Mouse (Mus musculus): ENCODE measurements around the gene Sirt6. TPM values are rescaled to one million over a fixed set of nuclear protein-coding genes. Genes with fewer than 3 reads are reported as not detected.

Gene Sirt6
- total and polyA plus RNA-seq, 3 experiments: 6.0 to 136 (median 61.0) TPM

GRCm38 (mm10) chr10:81592631-81593030 is 35.0 kb downstream of the Sirt6 start:
- no peak for TF ChIP-seq CTCF (IDR thresholded peaks at IDR 0.05; ENCODE audit: low read depth, low read length)
- no peak for TF ChIP-seq TAL1 (conservative IDR thresholded peaks at IDR 0.05; ENCODE audit: low read depth, low read length)
- TF ChIP-seq GATA2 (IDR thresholded peaks at IDR 0.05; ENCODE audit: borderline replicate concordance, low read depth, low read length): no peak
- no peak for TF ChIP-seq POLR2AphosphoS5 (IDR thresholded peaks at IDR 0.05; ENCODE audit: insufficient replicate concordance, low read depth, low read length)
- TF ChIP-seq GATA1 (IDR thresholded peaks at IDR 0.05; ENCODE audit: borderline replicate concordance, low read length): no peak
- Histone ChIP-seq H3K4me1 (ENCODE audit: insufficient read depth, low read depth, low read length) (peaks cover 32% of the 10 kb centered on the region), H3K4me3 (ENCODE audit: low read depth, low read length) (no peak overlapping the region), H3K36me3 (replicated peaks) (peaks cover 6% of the 10 kb centered on the region), H3K27me3 (ENCODE audit: insufficient read depth, low read length) (peaks cover 89% of the 10 kb centered on the region), H3K9me3 (replicated peaks) (no peaks in the 10 kb centered on the region)
- no peak for DNase-seq (ENCODE audit: low spot score)
- ATAC-seq (ENCODE audit: extremely low read depth, insufficient number of reproducible peaks, low FRiP score, poor library complexity, severe bottlenecking): no peak

GRCm38 (mm10) chr10:81591846-81592245 is 35.8 kb downstream of the Sirt6 start:
- TF ChIP-seq GATA1 (IDR thresholded peaks at IDR 0.05; ENCODE audit: borderline replicate concordance, low read length): no peak
- no peak for TF ChIP-seq TAL1 (conservative IDR thresholded peaks at IDR 0.05; ENCODE audit: low read depth, low read length)
- no peak for TF ChIP-seq GATA2 (IDR thresholded peaks at IDR 0.05; ENCODE audit: borderline replicate concordance, low read depth, low read length)
- TF ChIP-seq CTCF (IDR thresholded peaks at IDR 0.05; ENCODE audit: low read depth, low read length): no peak
- no peak for TF ChIP-seq POLR2AphosphoS5 (IDR thresholded peaks at IDR 0.05; ENCODE audit: insufficient replicate concordance, low read depth, low read length)
- ATAC-seq (ENCODE audit: extremely low read depth, insufficient number of reproducible peaks, low FRiP score, poor library complexity, severe bottlenecking): no peak
- Histone ChIP-seq H3K4me1 (ENCODE audit: insufficient read depth, low read depth, low read length) (peaks cover 27% of the 10 kb centered on the region), H3K4me3 (ENCODE audit: low read depth, low read length) (no peak overlapping the region), H3K36me3 (replicated peaks) (peaks cover 6% of the 10 kb centered on the region), H3K27me3 (ENCODE audit: insufficient read depth, low read length) (peaks cover 89% of the 10 kb centered on the region), H3K9me3 (replicated peaks) (no peaks in the 10 kb centered on the region)
- DNase-seq (ENCODE audit: low spot score): no peak

GRCm38 (mm10) chr10:81588739-81589138 is 38.9 kb downstream of the Sirt6 start:
- Histone ChIP-seq H3K27me3 (ENCODE audit: insufficient read depth, low read length) (peaks cover 81% of the 10 kb centered on the region), H3K9me3 (replicated peaks) (no peaks in the 10 kb centered on the region), H3K36me3 (replicated peaks) (no peaks in the 10 kb centered on the region), H3K4me3 (ENCODE audit: low read depth, low read length) (no peak overlapping the region), H3K4me1 (ENCODE audit: insufficient read depth, low read depth, low read length) (peaks cover 10% of the 10 kb centered on the region)
- TF ChIP-seq POLR2AphosphoS5 (IDR thresholded peaks at IDR 0.05; ENCODE audit: insufficient replicate concordance, low read depth, low read length) (no peak), CTCF (IDR thresholded peaks at IDR 0.05; ENCODE audit: low read depth, low read length) (no peak), GATA1 (IDR thresholded peaks at IDR 0.05; ENCODE audit: borderline replicate concordance, low read length) (no peak), TAL1 (conservative IDR thresholded peaks at IDR 0.05; ENCODE audit: low read depth, low read length) (no peak), GATA2 (IDR thresholded peaks at IDR 0.05; ENCODE audit: borderline replicate concordance, low read depth, low read length) (no peak)
- no peak for DNase-seq (ENCODE audit: low spot score)
- no peak for ATAC-seq (ENCODE audit: extremely low read depth, insufficient number of reproducible peaks, low FRiP score, poor library complexity, severe bottlenecking)

- Histone ChIP-seq H3K27me3 (ENCODE audit: insufficient read depth, low read length) (peaks cover 81% of the 10 kb centered on the region), H3K9me3 (replicated peaks) (no peaks in the 10 kb centered on the region), H3K4me3 (ENCODE audit: low read depth, low read length) (no peak overlapping the region), H3K36me3 (replicated peaks) (no peaks in the 10 kb centered on the region), H3K4me1 (ENCODE audit: insufficient read depth, low read depth, low read length) (peaks cover 5% of the 10 kb centered on the region; the same call in 1 of the 2 replicates)
- TF ChIP-seq CTCF (IDR thresholded peaks at IDR 0.05; ENCODE audit: low read depth, low read length): no peak
- TF ChIP-seq POLR2AphosphoS5 (IDR thresholded peaks at IDR 0.05; ENCODE audit: insufficient replicate concordance, low read depth, low read length): no peak
- TF ChIP-seq GATA2 (IDR thresholded peaks at IDR 0.05; ENCODE audit: borderline replicate concordance, low read depth, low read length): no peak
- TF ChIP-seq GATA1 (IDR thresholded peaks at IDR 0.05; ENCODE audit: borderline replicate concordance, low read length): no peak
- TF ChIP-seq TAL1 (conservative IDR thresholded peaks at IDR 0.05; ENCODE audit: low read depth, low read length): no peak
- DNase-seq (ENCODE audit: low spot score): no peak
- ATAC-seq (ENCODE audit: extremely low read depth, insufficient number of reproducible peaks, low FRiP score, poor library complexity, severe bottlenecking): no peak
These were observed 44.2 kb downstream of the Sirt6 start for GRCm38 (mm10) chr10:81583347-81583746.

DNA sequence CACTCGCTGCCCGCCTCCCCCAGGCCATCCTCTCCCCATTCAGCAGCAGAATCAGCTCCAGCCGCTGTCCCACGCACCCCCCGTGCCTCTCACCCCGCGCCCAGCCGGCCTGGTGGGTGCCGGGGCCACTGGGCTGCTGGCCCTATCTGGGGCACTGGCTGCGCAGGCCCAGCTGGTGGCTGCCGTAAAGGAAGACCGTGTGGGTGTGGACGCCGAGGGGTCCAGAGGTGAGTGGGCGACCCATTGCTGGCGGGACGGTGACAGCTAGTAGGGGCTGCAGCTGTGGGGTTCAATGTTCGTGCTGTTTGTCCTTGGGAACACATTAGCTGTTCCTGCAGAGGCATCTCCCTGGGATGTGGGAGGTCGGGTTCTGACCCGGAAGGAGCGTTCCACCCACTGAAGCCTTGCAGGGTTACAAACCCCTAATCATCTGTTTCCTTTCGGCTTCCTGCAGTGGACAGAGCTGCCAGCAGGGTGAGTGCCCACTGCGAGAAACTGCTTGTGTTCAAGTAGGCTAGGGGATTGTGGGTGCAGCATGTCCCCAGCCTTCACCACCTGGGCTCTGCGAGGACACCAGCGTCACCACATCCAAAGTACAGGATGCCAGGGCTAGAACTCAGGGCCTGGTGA is 47.0 kb downstream of the Sirt6 start:
- H3K9me3 ChIP-seq (replicated peaks): no peaks in the 10 kb centered on the region
- no peak overlapping the region for H3K4me3 ChIP-seq (ENCODE audit: low read depth, low read length)
- H3K27me3 ChIP-seq (ENCODE audit: insufficient read depth, low read length): peaks cover 84% of the 10 kb centered on the region
- no peaks in the 10 kb centered on the region for H3K36me3 ChIP-seq (replicated peaks)
- ATAC-seq (ENCODE audit: extremely low read depth, insufficient number of reproducible peaks, low FRiP score, poor library complexity, severe bottlenecking) (no peak), DNase-seq (ENCODE audit: low spot score) (no peak)
- peaks cover 9% of the 10 kb centered on the region for H3K4me1 ChIP-seq (ENCODE audit: insufficient read depth, low read depth, low read length)
- TF ChIP-seq CTCF (IDR thresholded peaks at IDR 0.05; ENCODE audit: low read depth, low read length) (no peak), TAL1 (conservative IDR thresholded peaks at IDR 0.05; ENCODE audit: low read depth, low read length) (no peak), GATA2 (IDR thresholded peaks at IDR 0.05; ENCODE audit: borderline replicate concordance, low read depth, low read length) (no peak), GATA1 (IDR thresholded peaks at IDR 0.05; ENCODE audit: borderline replicate concordance, low read length) (no peak), POLR2AphosphoS5 (IDR thresholded peaks at IDR 0.05; ENCODE audit: insufficient replicate concordance, low read depth, low read length) (no peak)

GRCm38 (mm10) chr10:81579967-81580366 is 47.6 kb downstream of the Sirt6 start:
- ATAC-seq (ENCODE audit: extremely low read depth, insufficient number of reproducible peaks, low FRiP score, poor library complexity, severe bottlenecking) (no peak), DNase-seq (ENCODE audit: low spot score) (no peak)
- Histone ChIP-seq H3K9me3 (replicated peaks) (no peaks in the 10 kb centered on the region), H3K27me3 (ENCODE audit: insufficient read depth, low read length) (peaks cover 88% of the 10 kb centered on the region), H3K4me3 (ENCODE audit: low read depth, low read length) (no peak overlapping the region), H3K4me1 (ENCODE audit: insufficient read depth, low read depth, low read length) (peaks cover 15% of the 10 kb centered on the region), H3K36me3 (replicated peaks) (no peaks in the 10 kb centered on the region)
- no peak for TF ChIP-seq GATA1 (IDR thresholded peaks at IDR 0.05; ENCODE audit: borderline replicate concordance, low read length)
- TF ChIP-seq CTCF (IDR thresholded peaks at IDR 0.05; ENCODE audit: low read depth, low read length): no peak
- TF ChIP-seq POLR2AphosphoS5 (IDR thresholded peaks at IDR 0.05; ENCODE audit: insufficient replicate concordance, low read depth, low read length): no peak
- no peak for TF ChIP-seq TAL1 (conservative IDR thresholded peaks at IDR 0.05; ENCODE audit: low read depth, low read length)
- TF ChIP-seq GATA2 (IDR thresholded peaks at IDR 0.05; ENCODE audit: borderline replicate concordance, low read depth, low read length): no peak

All from G1E (cell line).